Mouse (Mus musculus) lung, postnatal 0 days (tissue): ENCODE data around the gene Pdzrn4.

Experiments used
- CTCF ChIP-seq: IDR thresholded peaks from 2 replicates; pipeline ENCODE4 v1.5.1; 2016; ENCODE audit warnings: antibody characterized with exemption, mild to moderate bottlenecking
- EP300 ChIP-seq: IDR thresholded peaks from 2 replicates; pipeline ENCODE4 v1.6.1; 2016; ENCODE audit warnings: antibody characterized with exemption, mild to moderate bottlenecking, control low read depth

- TF ChIP-seq CTCF (no peak), EP300 (no peak)
These were observed 362.3 kb downstream of the Pdzrn4 start for GRCm38 (mm10) chr15:92759001-92759400.
